Mouse (Mus musculus) forebrain, embryonic 12.5 days (tissue): ENCODE data around the gene Smim10l2a. TPM values are rescaled to one million over a fixed set of nuclear protein-coding genes. Genes with fewer than 3 reads are reported as not detected.

Experiments used
- polyA plus RNA-seq: library from polyadenylated mRNA; unstranded; fragments of >200 nt; fragmentation: Nextera tagmentation; extraction: Ambion mirVana; gene quantifications from 2 replicates; pipeline ENCODE4 v1.2.1, GENCODE M21; 2016

The Smim10l2a gene
- polyA plus RNA-seq, 1 experiment from 2014 or later: 6.9 TPM

Other genes with a start within 250 kb of the Smim10l2a start
- gene 3830403N18Rik, start 238.0 kb upstream of the Smim10l2a start, polyA plus RNA-seq: 0.19 and 0.31 TPM in 2 replicates
- not detected in 2 replicates for gene Gm773, start 161.7 kb upstream of the Smim10l2a start, polyA plus RNA-seq
- 5.8 TPM in 2 replicates for gene Zfp449, start 28.2 kb upstream of the Smim10l2a start, polyA plus RNA-seq
- 0.77 and 1.8 TPM in 2 replicates for gene Gm2174, start 73.4 kb downstream of the Smim10l2a start, polyA plus RNA-seq
- gene Ints6l, start 80.3 kb downstream of the Smim10l2a start, polyA plus RNA-seq: 22.9 and 25.5 TPM in 2 replicates
- not detected in 2 replicates for gene Gm10477, start 150.2 kb downstream of the Smim10l2a start, polyA plus RNA-seq
- 0.18 and 0.19 TPM in 2 replicates for gene Gm648, start 175.0 kb downstream of the Smim10l2a start, polyA plus RNA-seq
- gene Mmgt1, start 223.5 kb downstream of the Smim10l2a start, polyA plus RNA-seq: 53.2 and 56.7 TPM in 2 replicates
- gene Slc9a6, start 235.2 kb downstream of the Smim10l2a start, polyA plus RNA-seq: 26.7 and 28.4 TPM in 2 replicates